Mouse (Mus musculus) v-Abl transformed pro-B cells (cell line): ENCODE results near the gene Eps8.
"Not testable (repeated sequence)": the region's sequence is repeated elsewhere in the genome, so short reads cannot be mapped to it uniquely, and the experiment has no call there.

Experiments
- in situ Hi-C, 2 experiments: fragments of 400-800 bp; cut with MboI; formaldehyde crosslinking; loops; one replicate each; pipeline ENCODE4 v1.15.1; 2025; ENCODE audit not compliant: unreplicated experiment in 2 of 2

Eps8 gene

GRCm38 (mm10) chr6:137493211-137494135, 161.2 kb downstream of the Eps8 start:
- in situ Hi-C loops = no loop called here

GRCm38 (mm10) chr6:137492582-137492981, 162.1 kb downstream of the Eps8 start:
- in situ Hi-C loops = no loop called here

- in situ Hi-C loops = no loop called here
Measured at GRCm38 (mm10) chr6:137491659-137492058, 163.0 kb downstream of the Eps8 start.

GRCm38 (mm10) chr6:137490115-137490514, 164.6 kb downstream of the Eps8 start:
- in situ Hi-C loops = no loop called here

DNA sequence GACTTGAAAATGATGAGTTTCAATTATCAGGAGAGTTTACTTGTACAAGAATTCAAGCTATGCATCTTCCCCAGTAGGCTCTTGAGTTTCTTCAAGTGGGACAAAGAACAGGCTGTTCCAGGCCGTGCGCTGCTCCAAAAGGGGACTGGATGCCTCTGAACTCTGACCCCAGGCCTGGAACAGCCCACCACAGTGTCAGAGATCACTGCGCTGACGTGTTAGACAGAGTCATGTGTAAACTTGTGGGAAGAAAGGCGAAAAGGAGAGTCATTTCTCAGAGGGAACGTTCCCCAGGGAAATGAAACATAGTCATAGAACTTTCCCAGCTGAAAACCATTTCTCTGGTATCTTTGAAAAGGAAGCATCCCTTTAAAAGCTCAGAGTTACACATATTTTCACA, 167.2 kb downstream of the Eps8 start:
- in situ Hi-C loops = no loop called here

- in situ Hi-C loops = no loop called here
Measured at GRCm38 (mm10) chr6:137482891-137483290, 171.8 kb downstream of the Eps8 start.

DNA sequence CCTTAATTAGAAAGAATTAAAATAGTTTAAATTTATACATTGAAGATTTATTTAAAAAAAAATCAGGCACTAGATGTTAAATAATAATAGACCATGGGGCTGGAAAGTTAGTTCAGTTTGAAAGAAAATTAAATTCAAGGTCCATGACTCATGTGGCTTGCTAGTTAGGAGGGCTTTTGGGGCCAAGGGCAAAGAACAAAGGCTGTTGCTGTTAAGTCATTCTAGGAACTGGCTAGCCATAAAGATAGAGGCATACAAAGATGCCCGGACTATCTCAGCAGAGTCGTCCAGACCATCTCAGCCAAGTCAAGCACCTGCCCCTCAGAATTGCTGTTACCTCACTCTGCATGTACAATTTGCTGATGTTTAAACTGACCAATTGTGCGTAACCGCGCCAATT, 179.0 kb downstream of the Eps8 start:
- in situ Hi-C loops = not testable (repeated sequence)

DNA sequence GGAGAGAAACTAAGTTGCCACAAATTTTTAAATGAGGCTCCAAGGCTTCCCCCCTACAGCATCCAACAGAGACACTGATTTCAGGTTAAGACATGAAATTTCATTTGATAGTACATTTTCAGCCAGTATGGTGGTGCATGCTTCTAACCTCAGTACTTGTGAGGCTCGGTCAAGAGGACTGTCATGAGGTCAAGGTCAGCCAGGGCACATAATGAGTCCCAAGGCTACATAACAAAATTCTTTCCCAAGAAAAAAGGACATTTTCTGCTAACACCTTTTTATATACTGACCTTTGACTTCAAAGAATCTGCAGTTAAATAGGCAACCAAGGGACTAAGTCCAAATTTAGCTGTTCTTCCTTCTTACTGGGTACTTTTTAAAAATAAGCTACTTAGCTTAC, 181.2 kb downstream of the Eps8 start:
- in situ Hi-C loops = no loop called here

DNA sequence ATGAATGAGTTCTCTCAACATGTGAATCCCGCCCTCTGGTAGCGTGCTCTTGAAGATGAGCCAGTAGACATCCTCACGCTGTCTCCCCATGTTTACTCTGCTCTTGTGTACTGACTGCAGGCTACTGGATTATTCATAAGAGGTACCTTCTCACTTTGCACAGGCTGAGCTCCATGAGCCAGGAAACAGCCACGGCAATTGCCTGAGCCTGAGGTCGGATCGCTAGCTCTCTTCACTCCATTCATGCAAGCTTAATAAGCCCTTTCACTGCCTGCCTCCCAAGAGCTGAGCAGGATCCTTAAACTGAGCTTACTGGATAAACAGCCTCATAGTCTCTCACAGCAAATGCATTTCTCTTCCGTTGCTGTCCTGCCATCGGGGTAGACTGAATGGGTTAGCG, 182.5 kb downstream of the Eps8 start:
- in situ Hi-C loops = no loop called here

- in situ Hi-C loops = no loop called here
Measured at GRCm38 (mm10) chr6:137470901-137471598, 183.6 kb downstream of the Eps8 start.

- in situ Hi-C loops = no loop called here
Measured at GRCm38 (mm10) chr6:137469541-137469940, 185.1 kb downstream of the Eps8 start.

DNA sequence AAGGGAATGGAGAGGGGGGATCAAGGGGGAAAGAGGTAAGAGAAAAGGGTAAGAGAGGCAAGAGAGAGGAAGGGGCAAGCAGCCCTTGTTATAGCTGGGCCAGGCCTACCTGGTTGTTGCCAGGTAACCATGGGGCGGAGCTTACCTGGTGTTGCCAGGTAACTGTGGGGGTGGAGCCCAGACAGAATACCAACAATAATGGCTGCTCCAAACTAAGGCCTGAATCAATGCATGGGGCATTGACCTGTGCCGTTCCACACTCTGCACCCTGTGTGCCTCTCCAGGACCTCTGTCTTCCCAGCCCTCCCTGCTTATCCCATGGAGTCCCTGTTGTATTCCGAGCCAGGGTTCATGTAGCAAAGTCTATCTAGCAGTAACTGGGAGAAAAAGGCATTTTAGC, 187.0 kb downstream of the Eps8 start:
- in situ Hi-C loops = no loop called here

- in situ Hi-C loops = no loop called here
Measured at GRCm38 (mm10) chr6:137466256-137466655, 188.4 kb downstream of the Eps8 start.

- in situ Hi-C loops = no loop called here
Measured at GRCm38 (mm10) chr6:137465253-137465652, 189.4 kb downstream of the Eps8 start.

DNA sequence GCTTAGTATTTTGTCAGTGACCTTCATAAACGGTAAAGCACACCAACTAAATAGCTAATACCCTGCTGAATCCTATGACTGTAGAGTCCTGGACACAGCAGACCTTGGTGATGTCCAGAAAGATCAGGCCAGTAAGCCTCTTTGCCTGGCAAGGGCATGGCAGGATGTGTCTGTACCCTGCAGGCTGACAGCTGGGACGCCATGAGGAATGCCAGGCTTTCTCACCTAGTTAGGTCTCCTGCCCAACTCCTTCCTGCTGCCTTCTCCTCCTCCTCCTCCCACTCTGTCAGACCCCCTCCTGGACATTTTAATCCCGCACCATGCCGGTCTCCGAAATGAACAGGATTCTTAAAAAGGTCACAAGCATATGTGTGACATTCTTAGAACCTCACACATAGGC, 190.9 kb downstream of the Eps8 start:
- in situ Hi-C loops = loop anchor here in 1 of 2 experiments (5.0 kb wide), 1 partner anchor 259 kb away; no protein-coding TSS in a partner anchor

- in situ Hi-C loops = loop anchor here in 1 of 2 experiments (10.0 kb wide), 1 partner anchor 257 kb away; no protein-coding TSS in a partner anchor
Measured at GRCm38 (mm10) chr6:137458136-137458535, 196.5 kb downstream of the Eps8 start.

GRCm38 (mm10) chr6:137457210-137457609, 197.5 kb downstream of the Eps8 start:
- in situ Hi-C loops = loop anchor here in 1 of 2 experiments (10.0 kb wide), 1 partner anchor 258 kb away; no protein-coding TSS in a partner anchor

DNA sequence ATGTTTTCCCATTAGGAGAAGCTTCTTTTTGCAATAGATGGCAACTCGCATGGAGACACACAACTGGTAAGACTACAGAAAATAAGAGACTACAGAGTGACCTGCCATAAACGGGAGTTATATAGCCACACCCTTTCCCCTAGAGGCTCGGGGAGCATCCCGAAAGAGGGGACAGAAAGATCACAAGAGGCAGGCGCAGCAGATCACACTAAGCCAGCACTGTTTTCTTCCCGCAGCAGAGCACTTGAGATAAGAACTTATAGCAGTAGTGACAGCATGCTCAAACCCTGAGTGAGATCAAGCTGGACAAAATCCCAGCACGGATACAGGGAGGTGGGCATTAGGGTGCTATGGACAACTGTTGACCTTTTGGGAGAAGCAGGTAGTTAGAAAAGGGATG, 198.6 kb downstream of the Eps8 start:
- in situ Hi-C loops = loop anchor here in 1 of 2 experiments (10.0 kb wide), 1 partner anchor 259 kb away; no protein-coding TSS in a partner anchor

DNA sequence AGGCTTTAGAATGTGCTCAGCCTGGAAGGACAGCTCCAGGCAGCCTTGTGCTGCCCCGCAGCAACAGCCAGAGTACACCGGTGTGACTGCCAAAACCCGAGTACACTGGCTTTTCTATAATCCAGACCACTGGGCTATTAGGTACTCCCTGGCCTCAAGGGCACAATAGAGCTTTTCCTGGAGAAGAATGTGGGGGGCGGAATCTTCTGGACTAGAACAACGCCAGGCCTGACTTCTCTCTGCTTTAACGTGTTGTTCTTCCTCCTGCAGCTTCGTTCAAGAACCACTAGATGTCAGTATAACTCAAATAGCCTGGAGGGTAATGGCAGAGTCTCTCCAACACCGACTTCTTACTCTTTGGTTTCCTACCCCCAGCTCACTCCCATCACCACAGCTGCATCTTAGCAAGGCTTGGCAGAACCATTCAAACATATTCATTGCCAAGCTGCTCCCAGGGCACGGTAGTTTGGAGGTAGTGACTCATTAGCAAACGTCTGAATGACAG, 199.1 kb downstream of the Eps8 start:
- in situ Hi-C loops = loop anchor here in 1 of 2 experiments (10.0 kb wide), 1 partner anchor 259 kb away; no protein-coding TSS in a partner anchor

DNA sequence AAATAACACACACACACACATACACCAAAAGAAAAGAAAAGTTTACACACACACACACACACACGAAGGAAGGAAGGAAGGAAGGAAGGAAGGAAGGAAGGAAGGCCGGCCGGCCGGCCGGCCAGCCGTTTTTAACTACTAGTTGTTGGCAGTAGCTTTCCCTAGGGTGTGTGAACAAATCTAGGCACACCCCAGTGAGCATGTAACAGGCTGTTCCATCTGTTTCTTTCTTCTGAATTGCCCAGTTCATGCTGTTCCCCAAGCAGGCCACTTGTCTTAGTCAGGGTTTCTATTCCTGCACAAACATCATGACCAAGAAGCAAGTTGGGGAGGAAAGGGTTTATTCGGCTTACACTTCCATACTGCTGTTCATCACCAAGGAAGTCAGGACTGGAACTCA, 208.6 kb downstream of the Eps8 start:
- in situ Hi-C loops = not testable (repeated sequence)

GRCm38 (mm10) chr6:137443089-137443488, 211.6 kb downstream of the Eps8 start:
- in situ Hi-C loops = no loop called here
